Mouse (Mus musculus): ENCODE results near the gene Nudt6. TPM values are rescaled to one million over a fixed set of nuclear protein-coding genes. Genes with fewer than 3 reads are reported as not detected.

The Nudt6 gene
- polyA plus RNA-seq, 1 experiment: 9.3 TPM

GRCm38 (mm10) chr3:37365976-37366375 is 54.0 kb downstream of the Nudt6 start:
- Histone ChIP-seq H3K27me3 (ENCODE audit: control insufficient read depth, insufficient read depth, low read length) (no peaks in the 10 kb centered on the region), H3K27ac (ENCODE audit: insufficient read depth, low read length) (no peak overlapping the region), H3K4me1 (ENCODE audit: control insufficient read depth, insufficient read depth, low read length) (no peaks in the 10 kb centered on the region), H3K4me3 (replicated peaks; ENCODE audit: insufficient read depth, low read depth, low read length) (no peak overlapping the region)
- TF ChIP-seq CTCF (IDR thresholded peaks at IDR 0.05; ENCODE audit: borderline replicate concordance, insufficient read depth, low read depth, low read length) (no peak), POLR2A (IDR thresholded peaks at IDR 0.05; ENCODE audit: borderline replicate concordance, insufficient read depth, low read length) (no peak)
- no peak for DNase-seq
- WGBS: 17% methylated on average over 3 of the region's 3 CpGs

DNA sequence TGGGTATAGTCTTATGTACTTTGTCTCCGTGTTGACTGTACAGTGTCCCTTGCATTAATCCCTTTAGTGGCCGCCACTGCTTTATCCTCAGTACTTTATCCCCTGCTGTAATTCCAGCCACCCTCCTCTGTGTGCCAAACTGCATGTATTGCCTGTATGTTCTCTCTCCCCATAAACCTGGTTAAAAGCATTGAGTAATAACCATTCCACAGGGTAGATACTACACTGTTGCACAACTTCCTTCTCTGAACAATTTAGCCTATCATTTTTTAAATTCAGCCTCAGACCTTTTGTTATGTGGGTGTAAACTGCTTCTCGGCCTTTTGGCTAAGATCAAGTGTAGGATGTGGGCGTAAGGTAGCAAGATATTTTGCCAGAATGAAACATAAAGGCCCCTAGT is 54.9 kb downstream of the Nudt6 start:
- H3K27me3 ChIP-seq (ENCODE audit: control insufficient read depth, insufficient read depth, low read length): no peaks in the 10 kb centered on the region
- H3K4me3 ChIP-seq (replicated peaks; ENCODE audit: insufficient read depth, low read depth, low read length): no peak overlapping the region
- H3K4me1 ChIP-seq (ENCODE audit: control insufficient read depth, insufficient read depth, low read length): no peaks in the 10 kb centered on the region
- 86% methylated on average over 4 of the region's 4 CpGs for WGBS
- no peak overlapping the region for H3K27ac ChIP-seq (ENCODE audit: insufficient read depth, low read length)
- DNase-seq: no peak
- TF ChIP-seq POLR2A (IDR thresholded peaks at IDR 0.05; ENCODE audit: borderline replicate concordance, insufficient read depth, low read length): no peak
- no peak for TF ChIP-seq CTCF (IDR thresholded peaks at IDR 0.05; ENCODE audit: borderline replicate concordance, insufficient read depth, low read depth, low read length)

GRCm38 (mm10) chr3:37360729-37361128 is 59.3 kb downstream of the Nudt6 start:
- H3K27me3 ChIP-seq (ENCODE audit: control insufficient read depth, insufficient read depth, low read length): no peaks in the 10 kb centered on the region
- no peak for DNase-seq
- no peak overlapping the region for H3K27ac ChIP-seq (ENCODE audit: insufficient read depth, low read length)
- no peak for TF ChIP-seq CTCF (IDR thresholded peaks at IDR 0.05; ENCODE audit: borderline replicate concordance, insufficient read depth, low read depth, low read length)
- no peak for TF ChIP-seq POLR2A (IDR thresholded peaks at IDR 0.05; ENCODE audit: borderline replicate concordance, insufficient read depth, low read length)
- whole genome bisulfite sequencing: 64% methylated on average over 9 of the region's 9 CpGs
- H3K4me3 ChIP-seq (replicated peaks; ENCODE audit: insufficient read depth, low read depth, low read length): no peak overlapping the region
- H3K4me1 ChIP-seq (ENCODE audit: control insufficient read depth, insufficient read depth, low read length): no peaks in the 10 kb centered on the region

Other genes starting within 250 kb of the Nudt6 start
- gene Il21, start 187.6 kb downstream of the Nudt6 start, polyA plus RNA-seq (2012; rRNA removed): 0.10 TPM in 1 of 2 replicates, not detected in the other
- 1.4 and 1.9 TPM in 2 replicates for gene Bbs12, start 107.7 kb downstream of the Nudt6 start, polyA plus RNA-seq (2012; rRNA removed)
- 7.7 and 8.1 TPM in 2 replicates for gene Cetn4, start 107.5 kb downstream of the Nudt6 start, polyA plus RNA-seq (2012; rRNA removed)
- gene Fgf2, start 71.9 kb downstream of the Nudt6 start, polyA plus RNA-seq (2012; rRNA removed): 1.8 and 2.3 TPM in 2 replicates
- gene Spata5, start 315 bp downstream of the Nudt6 start, polyA plus RNA-seq (2012; rRNA removed): 8.0 and 9.0 TPM in 2 replicates
- 11.6 and 11.8 TPM in 2 replicates for gene Spry1, start 219.7 kb upstream of the Nudt6 start, polyA plus RNA-seq (2012; rRNA removed)